Mouse (Mus musculus) kidney, postnatal 36 days (tissue): ENCODE measurements around the gene Ganab.
"Not testable (repeated sequence)": the region's sequence is repeated elsewhere in the genome, so short reads cannot be mapped to it uniquely, and the experiment has no call there.

Experiments used
- DNase-seq, 2 experiments: peaks; one replicate each; pipeline ENCODE4 v3.0.0; 2021 to 2022; ENCODE audit warnings: mixed read lengths in 2 of 2

Gene Ganab

DNA sequence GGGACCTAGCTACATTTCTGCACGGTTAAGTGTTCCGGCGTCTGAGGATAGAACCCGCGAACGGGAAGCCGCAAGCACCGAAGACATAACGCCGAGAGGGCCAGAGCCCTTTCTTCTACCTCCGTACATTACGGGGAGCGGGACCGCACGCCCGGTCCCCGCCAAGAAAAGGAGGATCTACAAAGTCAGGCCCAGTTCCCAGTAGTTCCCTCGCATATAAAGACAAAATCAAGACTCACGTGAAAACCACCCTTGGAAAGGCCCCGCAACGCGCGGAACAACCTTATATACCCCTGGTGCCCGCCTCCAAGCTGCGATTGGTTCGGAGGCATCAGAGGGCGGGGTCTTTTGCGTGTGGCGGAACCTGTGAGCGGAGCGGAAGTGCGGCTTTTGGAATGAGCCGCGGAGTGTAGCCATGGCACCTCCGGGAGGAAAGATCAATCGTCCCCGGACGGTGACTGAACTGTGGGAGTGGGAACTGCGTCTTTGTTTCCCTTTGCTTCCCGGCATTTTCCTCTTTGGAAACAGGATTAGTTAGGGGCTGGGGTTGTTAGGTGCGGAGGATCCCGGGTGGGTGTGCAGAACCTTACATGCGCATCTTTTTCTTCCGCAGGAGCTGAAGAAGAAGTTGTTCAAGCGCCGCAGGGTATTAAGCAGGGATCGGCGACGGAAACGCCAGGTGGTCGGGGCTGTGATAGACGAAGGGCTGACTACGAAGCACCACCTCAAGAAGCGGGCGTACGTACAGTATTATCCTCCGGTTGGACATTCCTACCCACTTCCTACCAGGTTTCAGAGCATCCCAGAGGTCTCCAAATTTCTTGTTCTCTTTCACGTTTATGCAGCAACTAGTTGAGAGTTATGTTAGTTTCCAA is 9.1 kb upstream of the Ganab start, which contains the start of the genes 1810009A15Rik and Gm49416:
1810009A15Rik (plus strand) TSS at position 343 of the 875 bp plus-strand sequence.
Gm49416 (plus strand) TSS at position 416 of the 875 bp plus-strand sequence.
- peak; percentile 96 to 97 for DNase-seq

GRCm38 (mm10) chr19:8892829-8893766 is 4.8 kb upstream of the Ganab start, which contains the start of gene Ints5:
Ints5 (plus strand) TSS chr19:8893005.
- DNase-seq: peak; percentile 83 to 91

GRCm38 (mm10) chr19:8895397-8895960 is 2.4 kb upstream of the Ganab start:
- DNase-seq: no peak

- DNase-seq: not testable (repeated sequence)
Observed at GRCm38 (mm10) chr19:8896231-8896630, 1.6 kb upstream of the Ganab start.

GRCm38 (mm10) chr19:8897211-8897864 is 533 bp upstream of the Ganab start:
- peak; percentile 42 to 77 for DNase-seq

DNA sequence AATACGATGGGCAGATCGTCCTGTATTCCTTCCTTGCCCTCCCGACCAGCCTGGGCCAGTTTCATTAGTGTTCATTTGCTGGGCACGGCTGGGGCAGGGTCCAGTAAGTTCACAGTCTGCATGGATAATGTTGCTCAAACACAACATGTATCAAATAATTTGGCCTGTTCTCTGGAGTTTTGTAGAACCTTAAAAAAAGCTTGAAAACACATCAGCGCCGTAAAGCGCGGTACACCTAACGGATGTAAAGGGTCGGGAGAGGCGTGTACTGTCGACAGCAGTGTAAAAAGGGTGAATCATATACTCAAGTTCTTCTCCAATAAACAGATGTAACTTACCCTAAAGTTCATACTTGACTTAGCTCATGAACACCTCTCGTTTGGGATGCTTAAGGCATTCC is 705 bp downstream of the Ganab start:
- peak; percentile 25 to 36 for DNase-seq

- DNase-seq: peak in 1 of 2 experiments; percentile 38
Observed at GRCm38 (mm10) chr19:8899079-8899478, 1.2 kb downstream of the Ganab start.

GRCm38 (mm10) chr19:8903412-8903811 is 5.5 kb downstream of the Ganab start:
- no peak for DNase-seq

DNA sequence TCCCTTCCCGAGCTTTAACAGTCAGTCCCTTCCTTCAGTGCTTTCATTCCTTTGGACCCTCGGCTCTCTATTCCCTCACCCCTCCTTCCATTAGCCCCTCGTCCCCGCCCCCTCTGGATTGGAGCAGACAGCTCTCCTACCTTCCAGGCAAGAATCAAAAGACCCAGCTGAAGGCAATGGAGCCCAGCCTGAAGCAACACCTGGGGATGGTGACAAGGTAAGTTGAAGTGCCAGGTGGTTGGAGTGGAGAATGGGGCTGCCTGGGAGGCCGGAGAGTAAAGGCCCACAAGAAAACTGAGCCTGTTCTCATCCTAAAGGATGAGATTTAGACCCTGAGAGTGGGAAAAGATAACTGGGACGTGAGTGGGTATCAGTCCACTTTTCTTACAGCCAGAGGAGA is 10.7 kb downstream of the Ganab start:
- DNase-seq: no peak

DNA sequence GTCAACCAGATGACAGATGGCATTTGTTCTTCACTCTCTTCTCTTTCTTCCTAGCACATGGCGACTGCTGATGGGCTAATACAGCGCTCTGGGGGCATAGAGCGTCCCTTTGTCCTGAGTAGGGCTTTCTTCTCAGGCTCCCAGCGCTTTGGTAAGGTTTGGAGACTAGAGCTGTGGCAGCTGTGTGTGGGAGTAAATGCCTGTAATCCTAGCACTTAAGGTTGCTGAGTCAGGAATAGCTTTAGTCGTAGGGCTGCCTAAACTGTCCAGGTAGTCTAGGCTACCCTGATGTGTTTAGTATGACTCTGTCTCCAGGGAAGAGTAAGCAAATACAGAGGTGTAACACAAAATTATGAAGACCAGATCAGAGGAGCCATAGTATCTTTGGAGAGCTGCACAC is 13.9 kb downstream of the Ganab start:
- no peak for DNase-seq

GRCm38 (mm10) chr19:8914212-8914611 is 16.3 kb downstream of the Ganab start:
- DNase-seq: no peak

- no peak for DNase-seq
Observed at GRCm38 (mm10) chr19:8919000-8919399, 21.1 kb downstream of the Ganab start.

DNA sequence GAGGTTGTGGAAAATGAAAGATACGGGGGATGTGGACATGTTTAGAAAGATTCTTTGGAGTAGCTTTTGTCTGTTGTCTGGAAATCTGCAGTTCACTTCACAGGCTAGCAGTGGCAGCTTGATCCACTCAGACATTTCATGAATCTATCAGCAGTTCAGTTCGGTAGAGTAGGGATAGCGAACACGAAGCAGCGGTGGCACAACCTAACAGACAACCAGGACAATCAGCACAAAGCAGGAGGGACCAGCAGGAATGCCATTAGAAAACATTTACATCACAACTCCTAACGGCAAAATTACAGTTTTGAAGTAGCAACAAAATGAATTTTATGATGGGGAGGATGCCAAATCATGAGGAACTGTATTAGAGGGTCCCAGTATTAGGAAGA is 21.8 kb downstream of the Ganab start:
- no peak for DNase-seq

GRCm38 (mm10) chr19:8920073-8920736 is 22.3 kb downstream of the Ganab start, which contains the start of gene B3gat3:
B3gat3 (plus strand) TSS chr19:8920374.
- peak; percentile 97 to 98 for DNase-seq

DNA sequence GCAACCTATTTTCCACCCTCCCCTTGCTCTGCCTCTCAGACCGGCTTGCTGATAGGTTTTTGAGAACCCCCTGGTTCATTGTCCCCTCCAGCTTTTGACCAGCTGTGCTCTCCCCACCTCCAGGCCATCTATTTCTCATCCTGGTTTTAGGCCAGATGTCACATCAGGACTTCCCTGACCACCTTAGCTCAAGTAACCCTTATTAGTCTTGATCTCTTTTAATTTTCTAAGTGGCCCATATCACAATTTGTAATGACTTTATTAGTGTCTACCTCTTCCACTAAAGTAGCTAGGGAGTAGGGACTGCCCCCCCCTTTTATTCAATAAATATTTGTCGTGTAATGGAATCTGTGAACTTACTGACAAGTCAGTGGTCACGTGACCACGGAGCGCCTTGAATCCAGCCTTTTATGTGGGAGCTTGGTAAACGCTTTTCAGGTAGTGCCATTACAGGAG is 23.0 kb downstream of the Ganab start:
- peak; percentile 57 to 64 for DNase-seq

GRCm38 (mm10) chr19:8921741-8922140 is 23.9 kb downstream of the Ganab start:
- no peak for DNase-seq

DNA sequence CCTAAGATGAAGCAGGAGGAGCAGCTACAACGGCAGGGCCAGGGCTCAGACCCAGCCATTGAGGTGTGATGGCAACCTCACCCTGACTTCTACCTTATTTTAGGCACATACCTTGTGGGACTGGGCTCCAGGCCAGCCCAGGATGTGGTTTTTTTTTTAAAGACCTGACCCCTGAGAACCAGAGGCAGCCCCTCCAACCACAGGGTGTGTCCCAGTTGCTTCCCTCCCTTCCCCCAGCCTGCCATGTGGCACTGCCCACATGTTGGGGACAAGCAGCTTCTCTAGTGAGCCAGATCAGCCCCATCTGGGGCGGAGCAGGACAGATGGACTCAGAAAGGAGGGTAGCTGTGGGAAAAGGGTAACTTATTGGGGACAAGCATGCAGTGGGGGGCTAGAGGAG is 28.9 kb downstream of the Ganab start:
- no peak for DNase-seq

- DNase-seq: no peak
Observed at GRCm38 (mm10) chr19:8927891-8928525, 30.1 kb downstream of the Ganab start.

DNA sequence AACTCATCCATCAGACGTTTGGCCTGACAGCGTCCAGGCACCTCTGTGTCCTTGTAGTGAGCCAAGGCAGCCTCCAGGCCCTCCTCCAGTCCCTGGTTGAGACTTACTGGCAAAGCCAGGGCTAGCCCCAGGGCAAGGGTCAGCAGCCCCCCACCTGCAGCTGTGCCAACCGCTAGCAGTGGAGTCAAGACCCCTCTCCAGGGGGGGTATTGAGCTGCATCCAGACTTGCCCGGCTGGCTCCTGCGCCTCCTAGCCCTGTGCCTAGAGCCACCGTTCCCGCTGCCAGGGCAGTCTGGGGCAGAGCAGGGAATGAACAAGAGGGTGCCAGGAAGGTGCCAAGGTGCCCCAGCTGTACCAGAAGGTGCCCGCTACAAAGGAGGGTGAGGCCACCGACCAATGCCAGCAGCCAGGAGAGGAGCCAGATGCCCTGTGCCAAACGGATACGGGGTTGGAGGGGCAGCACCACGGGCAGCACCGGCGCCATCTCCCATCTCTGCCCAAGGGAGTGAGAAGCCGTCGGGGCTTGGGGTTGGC is 30.9 kb downstream of the Ganab start:
- no peak for DNase-seq

GRCm38 (mm10) chr19:8929224-8930088 is 31.6 kb downstream of the Ganab start, which contains the start of the genes Rom1 and Eml3:
Rom1 (minus strand) TSS chr19:8929356.
Eml3 (plus strand) TSS chr19:8929552.
- peak; percentile 95 for DNase-seq
